Mouse (Mus musculus) small intestine, adult 2 months (tissue): ENCODE measurements at regions not wholly inside any gene's neighbourhood (a gene's known extent, or its start where the extent isn't known, plus 50 kb on each side); places are given as distances from the start of the nearest gene placed in this dataset.
A peak's percentile ranks its signal among the peaks of the same experiment; 100 is the strongest.

Source experiments
- H3K27ac ChIP-seq: fragments of 200-500 bp; 2 replicates; pipeline ENCODE4 v1.5.1; 2012; ENCODE audit warnings: low read depth, low read length, control low read depth, inconsistent platforms; ENCODE audit not compliant: insufficient read depth
- H3K27me3 ChIP-seq: fragments of 200-500 bp; 2 replicates; pipeline ENCODE4 v1.6.1; 2012; ENCODE audit warnings: mild to moderate bottlenecking, moderate library complexity, low read length, inconsistent platforms; ENCODE audit not compliant: control insufficient read depth, insufficient read depth
- H3K36me3 ChIP-seq: fragments of 200-500 bp; 2 replicates; pipeline ENCODE4 v1.6.1; 2012; ENCODE audit warnings: mild to moderate bottlenecking, low read length, control low read depth, inconsistent platforms; ENCODE audit not compliant: control insufficient read depth, insufficient read depth
- H3K4me1 ChIP-seq: fragments of 200-500 bp; 2 replicates; pipeline ENCODE4 v1.6.1; 2012; ENCODE audit warnings: low read length, inconsistent platforms, mixed read lengths; ENCODE audit not compliant: control insufficient read depth, insufficient read depth, insufficient read length
- H3K4me3 ChIP-seq: fragments of 200-500 bp; 2 replicates; pipeline ENCODE4 v1.5.1; 2012; ENCODE audit warnings: low read depth, mild to moderate bottlenecking, control low read depth, inconsistent platforms, low read length, moderate library complexity
- CTCF ChIP-seq: fragments of 200-500 bp; IDR thresholded peaks from 2 replicates; pipeline ENCODE4 v1.5.1; 2012; ENCODE audit warnings: low read depth, mild to moderate bottlenecking, control low read depth, inconsistent platforms, low read length, moderate library complexity, mixed read lengths; ENCODE audit not compliant: insufficient replicate concordance, insufficient read length; ENCODE audit errors: extremely low read depth
- POLR2A ChIP-seq: fragments of 200-500 bp; IDR thresholded peaks from 2 replicates; pipeline ENCODE4 v1.6.1; 2012; ENCODE audit warnings: low read depth, mild to moderate bottlenecking, control low read depth, inconsistent platforms, low read length, moderate library complexity
- WGBS: fragments of 180-500 bp; shearing (Covaris S2); methylation state at CpG from one replicate; pipeline ENCODE4 v1.1.7; 2018; 5-methylcytosine and 5-hydroxymethylcytosine counted together

- Histone ChIP-seq H3K4me1 (no peaks in the 10 kb centered on the region), H3K27ac (no peak overlapping the region), H3K4me3 (no peak overlapping the region), H3K36me3 (no peaks in the 10 kb centered on the region), H3K27me3 (no peaks in the 10 kb centered on the region)
- TF ChIP-seq CTCF, result no peak
- no peak for TF ChIP-seq POLR2A
- 55% methylated on average over 4 of the region's 4 CpGs for WGBS
These were observed 85.7 kb upstream of the 4930412O13Rik start for GRCm38 (mm10) chr2:9795401-9795800.

- Histone ChIP-seq H3K4me1 (peaks cover 5% of the 10 kb centered on the region; the same call in 1 of the 2 replicates), H3K27ac (no peak overlapping the region), H3K27me3 (no peaks in the 10 kb centered on the region), H3K4me3 (no peak overlapping the region), H3K36me3 (no peaks in the 10 kb centered on the region)
- no peak for TF ChIP-seq CTCF
- no peak for TF ChIP-seq POLR2A
- WGBS, result 70% methylated on average over 8 of the region's 8 CpGs
These were observed 79.6 kb upstream of the 4930412O13Rik start for GRCm38 (mm10) chr2:9801484-9801883.

GRCm38 (mm10) chr2:9804306-9804705 lies 76.7 kb upstream of the 4930412O13Rik start:
- Histone ChIP-seq H3K27ac (peak overlapping the region; percentile 43; the same call in 1 of the 2 replicates), H3K4me3 (no peak overlapping the region), H3K27me3 (no peaks in the 10 kb centered on the region), H3K4me1 (peaks cover 5% of the 10 kb centered on the region; the same call in 1 of the 2 replicates), H3K36me3 (no peaks in the 10 kb centered on the region)
- TF ChIP-seq CTCF, result no peak
- TF ChIP-seq POLR2A, result no peak
- 12% methylated on average over 3 of the region's 3 CpGs for WGBS

- H3K4me1 ChIP-seq, result peaks cover 5% of the 10 kb centered on the region; the same call in 1 of the 2 replicates
- no peak overlapping the region for H3K27ac ChIP-seq
- no peaks in the 10 kb centered on the region for H3K36me3 ChIP-seq
- WGBS, result 85% methylated on average over 6 of the region's 6 CpGs
- no peak overlapping the region for H3K4me3 ChIP-seq
- no peaks in the 10 kb centered on the region for H3K27me3 ChIP-seq
- TF ChIP-seq CTCF, result no peak
- TF ChIP-seq POLR2A, result no peak
These were observed 75.5 kb upstream of the 4930412O13Rik start for GRCm38 (mm10) chr2:9805590-9805989.
